Mouse (Mus musculus) limb, embryonic 13.5 days (tissue): ENCODE data around the gene Miox. TPM values are rescaled to one million over a fixed set of nuclear protein-coding genes. Genes with fewer than 3 reads are reported as not detected.

ENCODE experiments used
- ATAC-seq: fragments of 200-750 bp; cut with Nextera tagmentation; 2 replicates; pipeline ENCODE4 v1.8.0; 2017; ENCODE audit warnings: low read depth, moderate number of reproducible peaks, moderate TSS enrichment; ENCODE audit not compliant: low FRiP score
- H3K27ac ChIP-seq: fragments of 300-500 bp; sonication (generic); 2 replicates; pipeline ENCODE4 v1.5.1; 2015; ENCODE audit warnings: inconsistent platforms, mild to moderate bottlenecking, moderate library complexity
- H3K27me3 ChIP-seq: fragments of 300-500 bp; sonication (generic); 2 replicates; pipeline ENCODE4 v1.6.1; 2015; ENCODE audit warnings: mild to moderate bottlenecking, inconsistent platforms
- H3K36me3 ChIP-seq: fragments of 300-500 bp; sonication (generic); 2 replicates; pipeline ENCODE4 v1.6.1; 2015; ENCODE audit warnings: inconsistent platforms, mild to moderate bottlenecking, moderate library complexity
- H3K4me1 ChIP-seq: fragments of 300-500 bp; sonication (generic); 2 replicates; pipeline ENCODE4 v1.6.1; 2015; ENCODE audit warnings: inconsistent platforms
- H3K4me2 ChIP-seq: fragments of 300-500 bp; sonication (generic); replicated peaks from 2 replicates; pipeline ENCODE4 v1.6.1; 2015; ENCODE audit warnings: inconsistent platforms, mild to moderate bottlenecking, moderate library complexity
- H3K4me3 ChIP-seq: fragments of 300-500 bp; sonication (generic); 2 replicates; pipeline ENCODE4 v1.5.1; 2015; ENCODE audit warnings: moderate library complexity, mild to moderate bottlenecking, inconsistent platforms
- H3K9ac ChIP-seq: fragments of 300-500 bp; sonication (generic); 2 replicates; pipeline ENCODE4 v1.6.1; 2015; ENCODE audit warnings: mild to moderate bottlenecking, inconsistent platforms
- H3K9me3 ChIP-seq: fragments of 300-500 bp; sonication (generic); 2 replicates; pipeline ENCODE4 v1.6.1; 2016; ENCODE audit warnings: inconsistent platforms
- WGBS: fragments of 180-500 bp; shearing (Covaris S2); methylation state at CpG from one replicate; pipeline ENCODE4 v1.1.7; 2015; 5-methylcytosine and 5-hydroxymethylcytosine counted together
- polyA plus RNA-seq: library from polyadenylated mRNA; unstranded; fragments of >200 nt; fragmentation: Nextera tagmentation; extraction: Ambion mirVana; gene quantifications from 2 replicates; pipeline ENCODE4 v1.2.1, GENCODE M21; 2015

Miox gene
- polyA plus RNA-seq, 1 experiment from 2014 or later = not detected

DNA sequence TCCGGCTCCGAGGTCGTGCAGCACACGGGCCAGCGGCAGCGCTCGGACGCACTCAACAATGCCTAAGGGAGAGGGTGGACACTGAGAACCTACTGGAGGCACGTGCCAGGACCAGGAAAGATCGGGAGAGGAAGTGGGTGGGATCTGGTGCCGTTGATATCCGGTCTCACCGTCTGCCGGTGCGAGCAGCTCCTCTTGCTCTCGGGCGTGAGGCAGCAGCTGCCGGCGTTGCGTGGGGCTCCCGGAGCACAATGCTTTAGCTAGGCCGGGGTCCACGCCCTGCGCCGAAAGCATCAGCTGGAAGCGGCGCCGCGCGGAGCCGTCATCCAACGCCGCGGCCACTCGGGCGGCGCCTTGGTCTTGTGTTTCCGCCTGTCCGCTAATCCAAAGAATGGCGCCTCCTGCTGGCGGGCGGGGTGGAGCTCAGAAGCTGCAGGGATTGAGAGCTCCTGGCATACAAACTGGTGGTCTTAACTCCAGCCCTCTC is 39.6 kb downstream of the Miox start, which contains the start of gene Sco2:
Gene Sco2, minus strand, starts transcription at position 85 of the 487 bp plus-strand sequence.
- WGBS = under 1% methylated on average over 42 of the region's 42 CpGs
- Histone ChIP-seq H3K4me3 (peak within 1 kb of the TSS; percentile 66), H3K4me1 (peaks cover 34% of the 10 kb centered on the region), H3K9me3 (no peaks in the 10 kb centered on the region), H3K36me3 (peaks cover 40% of the 10 kb centered on the region), H3K27ac (peak within 1 kb of the TSS; percentile 87), H3K4me2 (peak within 1 kb of the TSS; percentile 85), H3K9ac (peak within 1 kb of the TSS; percentile 84), H3K27me3 (peaks cover 36% of the 10 kb centered on the region)
- peak; percentile 84 for ATAC-seq

DNA sequence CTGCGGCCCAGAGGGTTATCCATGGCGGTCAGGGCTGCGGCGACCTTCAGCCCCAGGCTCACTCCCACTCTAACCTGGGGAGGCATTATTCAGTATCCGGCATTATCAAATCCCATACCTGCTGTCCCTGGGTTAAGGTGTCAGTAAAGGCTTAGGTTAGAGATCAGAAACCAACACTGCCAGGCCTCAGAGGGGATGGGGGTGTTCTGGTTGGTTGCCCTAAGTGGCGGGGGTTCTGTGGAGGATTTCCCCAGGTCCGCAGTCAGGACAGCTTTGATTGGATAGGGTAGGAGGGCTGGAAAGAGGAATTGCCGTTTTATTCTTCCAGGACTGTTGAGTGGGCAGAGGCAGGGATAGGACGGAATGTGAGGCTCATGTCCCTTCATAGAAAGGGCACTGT is 40.1 kb downstream of the Miox start:
- peak overlapping the region; percentile 87; the same call in 1 of the 2 replicates for H3K27ac ChIP-seq

DNA sequence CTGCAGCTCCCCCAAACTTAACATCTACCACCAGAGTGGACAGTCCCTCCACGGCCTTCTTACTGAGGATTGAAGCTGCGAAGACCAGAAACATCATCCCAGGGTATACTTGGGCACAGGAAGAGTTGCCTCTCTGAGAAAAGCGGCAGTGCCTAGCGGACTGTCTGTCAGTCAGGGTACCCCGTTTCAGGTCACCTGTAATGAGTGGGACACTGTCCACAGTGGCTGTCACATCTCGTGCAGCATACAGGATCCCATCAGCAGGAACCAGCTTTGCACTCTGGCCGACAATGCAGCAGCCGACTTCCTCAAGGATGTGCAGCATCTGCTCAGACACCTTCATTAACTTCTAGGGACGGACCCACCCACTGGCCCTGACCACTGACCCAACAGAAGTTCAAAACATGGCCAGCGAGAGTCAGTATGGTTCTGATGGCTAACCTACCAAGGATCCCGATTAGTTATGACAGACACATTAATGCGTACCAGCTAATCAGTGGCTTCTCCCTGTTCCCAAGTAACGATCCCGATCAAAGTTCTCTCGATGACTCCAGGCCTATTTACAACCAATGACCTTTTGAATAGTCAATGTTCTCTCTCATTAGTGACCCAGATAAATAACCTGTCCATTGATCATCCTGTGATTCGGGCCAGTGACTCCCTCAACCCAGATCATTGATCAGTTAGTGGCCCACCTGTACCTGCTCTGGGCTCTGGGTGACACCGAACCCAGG is 40.8 kb downstream of the Miox start:
- 0 out of 2 replicates have a peak overlapping the region, but pooled peaks have one; percentile 84 for H3K9ac ChIP-seq
- H3K36me3 ChIP-seq = peaks cover 28% of the 10 kb centered on the region
- H3K27ac ChIP-seq = no peak overlapping the region
- WGBS = 88% methylated on average over 17 of the region's 17 CpGs
- no peak overlapping the region for H3K4me3 ChIP-seq
- no peaks in the 10 kb centered on the region for H3K9me3 ChIP-seq
- peaks cover 42% of the 10 kb centered on the region for H3K4me1 ChIP-seq
- 0 out of 2 replicates have a peak overlapping the region, but pooled peaks have one; percentile 85 for H3K4me2 ChIP-seq
- ATAC-seq = no peak
- H3K27me3 ChIP-seq = peaks cover 47% of the 10 kb centered on the region

More for the DNA sequence above, 40.1 kb downstream of the Miox start:
- Histone ChIP-seq H3K9me3 (no peaks in the 10 kb centered on the region), H3K4me2 (peak overlapping the region; percentile 85), H3K36me3 (peaks cover 35% of the 10 kb centered on the region), H3K4me1 (peaks cover 40% of the 10 kb centered on the region), H3K4me3 (peak overlapping the region; percentile 66), H3K27me3 (peaks cover 42% of the 10 kb centered on the region), H3K9ac (peak overlapping the region; percentile 84)
- no peak for ATAC-seq
- WGBS = 42% methylated on average over 9 of the region's 9 CpGs

DNA sequence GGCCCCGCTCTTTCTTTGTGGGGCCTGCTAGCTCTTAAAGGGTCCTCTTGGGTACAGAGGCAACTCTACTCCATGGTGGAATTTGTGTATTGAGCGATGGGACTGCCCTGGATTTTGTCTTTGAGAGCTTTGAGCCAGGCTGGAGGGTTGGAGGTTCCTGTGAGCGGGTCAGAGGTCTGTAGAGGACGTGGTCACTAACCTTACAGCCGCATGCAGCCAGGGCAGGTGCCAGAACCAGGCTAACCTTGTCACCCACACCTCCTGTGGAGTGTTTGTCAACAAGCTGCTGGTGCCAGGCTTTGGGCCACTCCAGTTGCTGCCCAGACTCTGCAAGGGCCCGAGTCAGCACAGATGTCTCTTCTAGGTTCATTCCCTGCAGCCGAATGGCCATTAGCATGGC is 41.8 kb downstream of the Miox start:
- no peak overlapping the region for H3K4me2 ChIP-seq
- peaks cover 58% of the 10 kb centered on the region for H3K27me3 ChIP-seq
- no peak overlapping the region for H3K4me3 ChIP-seq
- no peak overlapping the region for H3K9ac ChIP-seq
- ATAC-seq = no peak
- H3K4me1 ChIP-seq = peaks cover 42% of the 10 kb centered on the region
- H3K27ac ChIP-seq = no peak overlapping the region
- 78% methylated on average over 7 of the region's 7 CpGs for WGBS
- no peaks in the 10 kb centered on the region for H3K9me3 ChIP-seq
- H3K36me3 ChIP-seq = peaks cover 18% of the 10 kb centered on the region

DNA sequence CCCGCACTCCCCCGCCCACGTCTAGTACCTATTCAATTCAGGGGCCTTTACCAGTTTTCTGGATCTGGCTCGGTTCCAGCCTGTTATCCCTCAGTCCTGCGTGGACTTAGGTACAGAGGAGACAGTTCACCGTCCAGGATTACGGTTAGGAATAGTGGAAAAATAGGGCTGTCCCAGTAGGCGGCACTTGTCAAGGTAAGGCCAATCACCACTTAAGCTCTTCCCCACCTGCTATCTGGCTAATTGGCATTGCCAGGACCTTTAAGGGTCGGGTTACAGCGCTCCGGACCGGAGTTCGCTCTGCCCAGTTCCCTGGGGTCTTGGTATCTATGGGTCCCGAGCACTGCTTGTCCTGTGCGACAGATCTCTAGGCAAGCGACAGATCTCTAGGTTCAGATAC is 42.8 kb downstream of the Miox start, which contains the start of gene Tymp:
Gene Tymp, minus strand, starts transcription at position 83 of the 400 bp plus-strand sequence.
- H3K36me3 ChIP-seq = peaks cover 8% of the 10 kb centered on the region
- no peak within 1 kb of the TSS; the same call in 1 of the 2 replicates for H3K4me3 ChIP-seq
- peak within 1 kb of the TSS; percentile 19; the same call in 1 of the 2 replicates for H3K9ac ChIP-seq
- no peak for ATAC-seq
- peak within 1 kb of the TSS; percentile 76 for H3K4me2 ChIP-seq
- peaks cover 42% of the 10 kb centered on the region for H3K4me1 ChIP-seq
- H3K27me3 ChIP-seq = peaks cover 65% of the 10 kb centered on the region
- H3K27ac ChIP-seq = no peak within 1 kb of the TSS
- WGBS = 12% methylated on average over 16 of the region's 16 CpGs
- no peaks in the 10 kb centered on the region for H3K9me3 ChIP-seq

DNA sequence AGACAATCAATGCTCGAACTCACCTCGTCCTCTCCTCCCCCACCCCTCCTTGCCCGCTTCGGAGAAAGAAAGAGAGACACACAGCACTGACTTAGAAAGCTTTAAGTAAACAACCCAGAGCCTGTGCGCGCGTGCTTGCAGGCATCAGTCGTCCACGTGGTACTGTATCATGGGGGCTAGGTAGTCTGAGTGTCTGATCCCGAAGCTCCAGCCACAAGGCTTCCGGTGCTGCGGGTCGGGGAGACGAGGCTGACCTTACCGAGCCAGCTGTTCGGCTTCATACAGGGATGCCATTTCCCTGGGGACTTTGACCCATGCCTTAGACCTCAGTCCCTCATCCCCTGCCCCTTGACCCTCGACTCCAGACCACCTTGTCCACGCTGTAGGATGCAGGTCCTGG is 43.2 kb downstream of the Miox start:
- peak overlapping the region; percentile 19; the same call in 1 of the 2 replicates for H3K9ac ChIP-seq
- H3K36me3 ChIP-seq = peaks cover 4% of the 10 kb centered on the region
- no peaks in the 10 kb centered on the region for H3K9me3 ChIP-seq
- H3K27ac ChIP-seq = no peak overlapping the region
- ATAC-seq = no peak
- H3K4me3 ChIP-seq = no peak overlapping the region
- 5% methylated on average over 18 of the region's 18 CpGs for WGBS
- H3K4me1 ChIP-seq = peaks cover 41% of the 10 kb centered on the region
- peaks cover 69% of the 10 kb centered on the region for H3K27me3 ChIP-seq
- H3K4me2 ChIP-seq = peak overlapping the region; percentile 27; the same call in 1 of the 2 replicates

DNA sequence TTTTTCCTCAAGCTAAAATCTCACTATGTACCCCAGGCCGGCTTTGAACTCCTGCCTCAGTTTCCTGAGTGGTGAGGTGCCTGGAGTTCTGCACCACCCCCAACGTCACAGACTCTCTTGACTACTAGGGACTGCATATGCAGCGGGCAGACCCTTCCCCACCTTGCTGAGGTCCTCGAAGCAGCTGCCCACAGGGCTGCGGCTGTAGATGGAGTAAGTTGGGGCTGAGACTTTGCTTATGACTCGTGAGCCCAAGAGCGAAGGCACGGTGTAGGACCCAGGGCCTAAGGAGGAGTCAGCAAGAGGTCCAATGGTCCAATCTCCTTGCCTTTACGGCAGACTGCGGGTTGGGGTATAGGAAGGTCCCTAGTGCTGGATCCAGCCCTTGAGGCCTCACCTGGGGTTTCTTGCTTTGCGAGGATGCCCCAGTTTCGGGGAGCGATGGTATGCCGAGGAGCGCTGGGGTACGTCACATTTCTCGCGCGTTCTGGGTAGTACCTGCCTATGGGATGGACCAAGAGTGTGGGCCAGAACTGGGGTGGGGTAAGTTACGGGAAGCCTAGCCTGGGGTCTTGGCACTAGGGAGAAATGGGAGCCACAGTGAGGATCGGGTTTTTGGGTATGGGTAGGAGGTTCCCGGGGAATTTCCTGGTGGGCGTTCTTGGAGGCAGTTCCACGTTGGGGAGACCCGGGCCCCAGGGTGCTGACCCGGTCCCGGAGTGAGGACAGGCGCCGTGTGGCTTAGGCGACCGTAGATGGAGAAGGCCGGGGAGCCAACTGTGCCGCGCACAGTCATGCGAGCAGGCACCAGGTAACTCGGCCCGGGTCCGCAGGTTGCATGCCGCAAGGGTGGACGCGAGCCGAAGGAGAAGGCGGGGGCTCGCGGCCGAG is 44.0 kb downstream of the Miox start:
- peaks cover 75% of the 10 kb centered on the region for H3K27me3 ChIP-seq
- no peak overlapping the region for H3K27ac ChIP-seq
- WGBS = 13% methylated on average over 43 of the region's 46 CpGs
- peak overlapping the region; percentile 76 for H3K4me2 ChIP-seq
- no peaks in the 10 kb centered on the region for H3K36me3 ChIP-seq
- H3K9ac ChIP-seq = peak overlapping the region; percentile 62
- H3K9me3 ChIP-seq = no peaks in the 10 kb centered on the region
- peak overlapping the region; percentile 46 for H3K4me3 ChIP-seq
- no peak for ATAC-seq
- H3K4me1 ChIP-seq = peaks cover 33% of the 10 kb centered on the region

DNA sequence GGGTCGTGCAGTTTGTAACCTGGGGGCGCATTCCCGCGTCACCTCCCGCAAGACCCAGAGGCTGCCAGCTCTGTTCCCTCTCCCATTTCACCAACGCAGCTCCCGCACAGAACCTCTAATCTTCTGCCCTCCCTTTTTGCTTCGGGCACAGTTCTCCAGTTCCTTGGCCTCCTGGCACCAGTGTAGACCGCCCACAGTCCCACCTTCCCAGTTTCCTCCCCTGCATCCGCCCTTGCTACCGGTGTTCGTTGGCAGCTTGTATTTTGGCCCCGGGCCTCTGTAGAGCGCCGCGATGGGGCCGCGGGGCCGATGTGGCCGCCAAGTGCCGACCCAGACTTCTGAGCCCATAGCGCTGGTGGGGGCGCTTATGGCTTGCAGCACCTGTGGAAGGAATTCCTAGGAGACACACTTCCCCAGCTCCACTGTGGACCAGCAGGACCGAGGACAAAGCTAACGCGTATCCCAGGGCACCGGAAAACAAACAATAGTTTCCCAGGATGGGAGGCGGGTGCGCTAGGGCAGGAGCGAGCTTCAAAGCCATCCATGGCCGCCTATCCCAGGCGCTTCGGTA is 44.7 kb downstream of the Miox start, which contains the start of gene Odf3b:
Gene Odf3b, minus strand, starts transcription at position 452 of the 571 bp plus-strand sequence.
- ATAC-seq = no peak
- Histone ChIP-seq H3K9ac (peak within 1 kb of the TSS; percentile 62), H3K36me3 (no peaks in the 10 kb centered on the region), H3K27me3 (peaks cover 79% of the 10 kb centered on the region), H3K4me1 (peaks cover 30% of the 10 kb centered on the region), H3K9me3 (no peaks in the 10 kb centered on the region), H3K4me3 (peak within 1 kb of the TSS; percentile 46), H3K4me2 (peak within 1 kb of the TSS; percentile 76), H3K27ac (no peak within 1 kb of the TSS)
- 1% methylated on average over 33 of the region's 33 CpGs for WGBS

DNA sequence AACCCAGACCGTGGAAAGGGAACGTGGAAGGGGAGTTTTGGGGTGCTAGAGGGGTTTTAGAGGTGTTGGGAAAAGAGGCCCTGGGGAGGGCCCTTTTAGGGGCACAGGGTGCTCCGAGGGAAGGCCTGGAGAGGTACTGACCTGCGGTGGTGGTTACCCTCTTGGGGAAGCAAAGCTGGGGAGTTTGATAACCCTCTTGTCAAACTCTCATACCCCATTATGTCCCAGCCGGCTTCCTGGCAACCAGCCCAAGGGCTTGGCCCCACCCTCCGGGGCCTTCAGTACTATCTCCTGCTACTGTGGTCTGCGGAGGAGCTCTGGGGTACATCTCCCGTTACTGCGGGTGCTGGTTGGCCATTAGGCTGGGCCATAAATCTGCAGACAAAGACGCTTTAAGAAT is 45.2 kb downstream of the Miox start:
- peaks cover 79% of the 10 kb centered on the region for H3K27me3 ChIP-seq
- ATAC-seq = no peak
- 10% methylated on average over 10 of the region's 10 CpGs for WGBS
- H3K36me3 ChIP-seq = no peaks in the 10 kb centered on the region
- peak overlapping the region; percentile 46 for H3K4me3 ChIP-seq
- H3K27ac ChIP-seq = no peak overlapping the region
- peaks cover 26% of the 10 kb centered on the region for H3K4me1 ChIP-seq
- no peak overlapping the region for H3K9ac ChIP-seq
- H3K4me2 ChIP-seq = peak overlapping the region; percentile 76
- H3K9me3 ChIP-seq = no peaks in the 10 kb centered on the region

DNA sequence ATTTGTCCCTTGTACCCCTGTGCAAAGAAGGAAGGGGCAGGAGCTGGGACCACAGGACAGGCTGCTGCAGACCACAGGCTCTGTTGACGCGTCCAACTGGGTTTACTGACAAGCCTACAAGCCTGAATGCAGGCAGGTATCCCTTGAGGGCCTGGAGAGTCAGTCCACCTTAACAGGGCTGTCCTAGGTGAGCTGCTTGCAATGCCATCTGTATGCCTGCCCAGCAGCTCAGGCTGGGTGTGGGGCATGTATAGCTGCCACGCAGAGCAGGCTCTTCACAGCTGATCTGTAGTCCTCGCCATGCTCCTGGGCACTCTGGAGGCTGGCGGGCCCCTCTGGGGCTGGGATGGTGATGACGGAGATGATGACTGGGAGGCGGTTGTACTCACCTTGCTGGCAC is 50.4 kb downstream of the Miox start, which contains the start of gene Klhdc7b:
Gene Klhdc7b, plus strand, starts transcription at position 301 of the 400 bp plus-strand sequence.
- Histone ChIP-seq H3K9me3 (no peaks in the 10 kb centered on the region), H3K4me3 (no peak within 1 kb of the TSS), H3K27ac (no peak within 1 kb of the TSS), H3K27me3 (peaks cover 61% of the 10 kb centered on the region), H3K36me3 (no peaks in the 10 kb centered on the region), H3K9ac (no peak within 1 kb of the TSS), H3K4me1 (no peaks in the 10 kb centered on the region), H3K4me2 (no peak within 1 kb of the TSS)
- WGBS = 87% methylated on average over 7 of the region's 7 CpGs
- ATAC-seq = no peak
